Mouse (Mus musculus) heart, adult 8-10 months (tissue): ENCODE results near the gene Inca1. TPM values are rescaled to one million over a fixed set of nuclear protein-coding genes. Genes with fewer than 3 reads are reported as not detected.

Experiments
- DNase-seq: peaks from one replicate; pipeline ENCODE4 v3.0.0; 2022; ENCODE audit warnings: low spot score
- total RNA-seq, 4 experiments: library from RNA; stranded (reverse); gene quantifications; 2 replicates each; pipeline ENCODE4 v1.2.4; 2022

Gene Inca1
- total RNA-seq, 4 experiments from 2014 or later = 5.1 to 6.7 (median 5.6) TPM

- DNase-seq = no peak
Observed at GRCm38 (mm10) chr11:70701984-70702733, 2.2 kb upstream of the Inca1 start.

GRCm38 (mm10) chr11:70701221-70701955 is 1.4 kb upstream of the Inca1 start:
- no peak for DNase-seq

- peak; percentile 77 for DNase-seq
Observed at GRCm38 (mm10) chr11:70700613-70701012, 658 bp upstream of the Inca1 start.

- no peak for DNase-seq
Observed at GRCm38 (mm10) chr11:70699051-70699450, 904 bp downstream of the Inca1 start.

GRCm38 (mm10) chr11:70697376-70697775 is 2.6 kb downstream of the Inca1 start:
- no peak for DNase-seq

GRCm38 (mm10) chr11:70693504-70693903 is 6.5 kb downstream of the Inca1 start:
- no peak for DNase-seq

GRCm38 (mm10) chr11:70689578-70689977 is 10.4 kb downstream of the Inca1 start:
- no peak for DNase-seq

GRCm38 (mm10) chr11:70688372-70688771 is 11.6 kb downstream of the Inca1 start:
- DNase-seq = no peak

- DNase-seq = peak; percentile 92
Observed at GRCm38 (mm10) chr11:70687601-70688199, 12.3 kb downstream of the Inca1 start, which contains the start of gene Camta2. Camta2 (minus strand) TSS chr11:70688105.

GRCm38 (mm10) chr11:70686901-70687566 is 12.9 kb downstream of the Inca1 start:
- DNase-seq = no peak

GRCm38 (mm10) chr11:70683640-70684039 is 16.3 kb downstream of the Inca1 start:
- DNase-seq = no peak

GRCm38 (mm10) chr11:70681897-70682581 is 17.9 kb downstream of the Inca1 start:
- no peak for DNase-seq

GRCm38 (mm10) chr11:70681170-70681569 is 18.8 kb downstream of the Inca1 start:
- no peak for DNase-seq

GRCm38 (mm10) chr11:70679894-70680293 is 20.1 kb downstream of the Inca1 start:
- no peak for DNase-seq

- DNase-seq = no peak
Observed at GRCm38 (mm10) chr11:70679361-70679760, 20.6 kb downstream of the Inca1 start.

GRCm38 (mm10) chr11:70678576-70678975 is 21.4 kb downstream of the Inca1 start:
- no peak for DNase-seq

GRCm38 (mm10) chr11:70678092-70678491 is 21.9 kb downstream of the Inca1 start:
- no peak for DNase-seq

GRCm38 (mm10) chr11:70674501-70674900 is 25.5 kb downstream of the Inca1 start:
- no peak for DNase-seq

- no peak for DNase-seq
Observed at GRCm38 (mm10) chr11:70674014-70674413, 25.9 kb downstream of the Inca1 start.

GRCm38 (mm10) chr11:70671333-70672047 is 28.5 kb downstream of the Inca1 start:
- no peak for DNase-seq

- DNase-seq = no peak
Observed at GRCm38 (mm10) chr11:70670483-70670882, 29.5 kb downstream of the Inca1 start.
